Mouse (Mus musculus): Measurements from ENCODE around the gene Cdk19.

Gene Cdk19

DNA sequence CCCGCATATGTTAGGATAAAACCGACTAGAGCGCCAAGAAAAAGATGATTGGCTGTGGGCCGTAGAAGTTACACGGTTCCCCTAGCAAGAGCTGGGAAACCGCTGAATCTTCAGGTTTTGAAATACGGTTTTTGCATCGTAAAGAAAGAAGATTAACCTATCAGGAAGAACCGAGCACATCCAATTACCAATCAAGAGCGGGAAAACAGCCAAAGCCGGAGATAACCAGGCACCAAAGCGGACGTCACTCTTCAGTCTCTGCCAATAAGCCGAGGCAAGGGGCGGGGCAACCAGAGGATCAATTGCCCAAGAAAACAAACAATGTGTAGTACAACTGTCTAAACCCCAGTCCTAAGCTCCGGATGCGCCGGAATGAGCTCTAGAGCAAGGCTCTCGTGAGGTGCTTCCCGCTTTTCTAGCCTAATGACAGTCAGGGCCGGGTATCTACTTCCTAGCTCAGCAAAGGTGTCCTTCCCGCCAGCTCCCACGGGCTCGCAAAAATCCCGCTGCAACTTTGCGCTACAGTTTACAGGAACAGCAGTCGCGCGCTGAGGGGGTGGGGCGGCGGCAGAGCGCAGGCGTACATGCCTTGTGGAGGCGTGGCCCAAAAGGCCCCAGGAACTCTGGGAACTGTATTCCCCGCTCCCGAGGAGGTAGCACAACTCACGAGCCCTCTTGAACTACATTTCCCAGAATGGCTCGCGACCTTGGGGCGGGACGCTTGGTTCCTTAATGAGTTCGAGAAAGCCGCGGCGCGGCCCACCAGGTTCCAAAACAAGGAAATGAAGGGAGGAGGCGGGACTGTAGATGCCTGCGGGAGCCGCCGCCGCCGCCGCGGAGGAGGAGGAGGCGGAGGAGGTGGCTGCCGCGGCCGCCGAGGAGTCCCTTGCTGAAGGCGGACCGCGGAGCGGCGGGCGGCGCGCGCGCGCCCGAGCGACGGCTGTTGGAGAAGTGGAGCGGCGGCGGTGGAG is 9.5 kb downstream of the Cdk19 start:
- intact Hi-C loops (cut with DNase I) = loop anchor here (5.0 to 10.0 kb wide), 2 partner anchors 47 to 84 kb away; partner anchors contain the start of gene Amd1

DNA sequence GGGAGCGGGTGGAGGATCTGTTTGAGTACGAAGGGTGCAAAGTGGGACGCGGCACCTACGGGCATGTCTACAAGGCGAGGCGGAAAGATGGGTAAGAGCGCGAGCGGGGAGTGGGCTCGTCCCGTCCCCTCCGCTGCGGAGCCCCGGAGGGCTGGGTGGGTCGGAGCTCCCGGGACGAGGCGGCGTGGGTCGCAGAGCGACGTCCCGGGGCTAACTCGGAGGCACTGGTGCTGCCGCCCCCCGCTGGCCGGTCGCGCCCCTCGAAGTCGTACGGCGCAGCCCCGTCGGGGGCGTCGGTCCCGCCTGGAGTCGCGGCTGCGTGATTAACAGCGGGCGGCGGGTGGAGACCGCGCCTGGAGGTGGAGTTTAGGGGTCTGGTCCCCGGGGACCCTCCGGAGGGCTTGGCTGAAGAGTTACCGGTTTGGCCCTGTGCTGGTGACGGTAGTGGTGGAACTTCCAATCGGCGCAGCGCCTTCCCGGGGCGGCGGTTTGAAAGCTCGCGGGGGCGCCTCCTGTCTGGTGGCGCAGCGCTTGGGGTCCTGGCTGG is 10.3 kb downstream of the Cdk19 start:
- intact Hi-C loops (cut with DNase I) = loop anchor here (5.0 to 10.0 kb wide), 2 partner anchors 47 to 85 kb away; partner anchors contain the start of gene Amd1

DNA sequence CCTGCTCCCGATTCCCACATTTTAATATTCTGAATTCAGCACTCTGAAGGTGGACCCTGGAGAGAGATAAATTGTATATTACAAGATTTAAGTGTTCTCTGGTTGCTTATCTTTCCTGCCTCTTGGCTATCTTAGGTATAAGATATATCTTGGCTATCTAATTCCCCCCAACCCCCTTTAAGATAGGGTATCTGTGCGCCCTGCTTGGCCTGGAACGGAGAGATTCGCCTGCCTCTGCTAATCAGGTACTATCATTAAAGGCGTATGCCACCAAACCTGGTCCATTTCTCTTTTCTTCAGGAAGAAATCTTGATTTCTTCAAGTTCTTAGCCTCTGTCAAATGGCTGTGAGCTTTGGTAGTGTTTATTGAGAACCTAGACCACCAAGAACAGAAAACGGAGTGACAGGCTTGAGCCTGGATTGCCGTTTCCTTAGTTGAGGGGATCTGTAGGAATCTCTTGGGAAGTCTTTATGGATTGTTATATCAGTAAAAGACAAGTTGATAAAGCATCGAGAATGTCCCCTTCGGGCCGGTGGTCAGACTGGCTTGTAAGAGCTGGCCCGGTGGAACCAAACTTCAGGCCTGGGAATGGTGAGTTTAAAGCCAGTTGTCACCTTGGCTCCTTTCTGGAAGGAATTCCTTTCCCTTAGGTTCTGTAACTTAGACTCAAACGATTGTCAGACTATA is 11.0 kb downstream of the Cdk19 start:
- intact Hi-C loops (cut with DNase I) = no loop called here

DNA sequence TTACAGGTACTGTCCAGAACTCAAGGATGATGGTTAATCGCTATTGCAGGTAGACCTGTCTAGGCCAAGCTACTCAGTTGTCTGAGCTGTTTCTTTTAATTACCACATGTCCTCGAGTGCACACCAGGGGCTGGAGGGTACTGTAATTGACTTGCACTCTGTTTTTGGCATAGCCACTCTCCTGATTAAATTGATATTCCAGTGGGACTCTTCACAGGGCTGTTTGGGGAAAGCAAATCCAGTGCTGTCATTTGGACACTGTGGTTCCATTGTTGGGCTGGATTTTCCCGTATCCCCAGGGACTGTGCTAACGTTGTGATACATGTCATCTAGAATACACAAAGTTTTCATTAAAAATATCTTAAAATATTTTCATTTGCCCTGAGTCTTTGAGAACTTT is 11.8 kb downstream of the Cdk19 start:
- intact Hi-C loops (cut with DNase I) = no loop called here

DNA sequence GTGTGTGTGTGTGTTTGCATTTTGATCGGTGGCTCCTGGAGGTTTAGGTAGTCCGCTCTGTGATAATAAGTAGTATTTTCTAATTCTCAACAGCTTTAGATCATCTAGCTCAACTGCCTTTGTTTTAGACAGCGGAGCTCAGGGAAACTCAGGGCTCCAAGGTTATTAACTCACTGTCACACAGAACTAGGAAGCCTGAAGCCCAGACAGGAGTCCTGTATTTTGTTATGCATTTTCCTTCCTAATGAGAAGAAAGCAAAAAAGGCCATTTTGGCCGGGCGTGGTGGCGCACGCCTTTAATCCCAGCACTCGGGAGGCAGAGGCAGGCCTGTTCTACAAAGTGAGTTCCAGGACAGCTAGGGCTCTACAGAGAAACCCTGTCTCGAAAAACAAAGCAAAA is 14.7 kb downstream of the Cdk19 start:
- intact Hi-C loops (cut with DNase I) = no loop called here

DNA sequence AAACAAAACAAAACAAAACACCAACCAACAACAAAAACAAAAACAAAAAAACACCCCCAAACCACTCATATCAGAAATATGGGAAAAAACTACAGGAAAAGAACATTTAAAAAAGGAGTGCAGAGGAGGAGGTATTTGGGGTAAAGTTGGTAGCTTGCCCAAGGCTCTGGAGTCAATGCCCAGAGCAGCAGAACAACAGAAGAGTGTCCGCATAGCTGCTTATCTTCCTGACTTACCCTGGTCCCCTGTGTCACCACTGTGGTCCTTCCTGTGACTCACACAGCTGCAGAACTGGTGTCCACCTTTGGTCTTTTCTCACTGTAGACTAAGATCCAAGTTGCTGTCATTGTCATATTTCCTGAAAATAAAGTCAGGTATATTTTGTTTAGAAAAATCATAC is 15.2 kb downstream of the Cdk19 start:
- intact Hi-C loops (cut with DNase I) = no loop called here

DNA sequence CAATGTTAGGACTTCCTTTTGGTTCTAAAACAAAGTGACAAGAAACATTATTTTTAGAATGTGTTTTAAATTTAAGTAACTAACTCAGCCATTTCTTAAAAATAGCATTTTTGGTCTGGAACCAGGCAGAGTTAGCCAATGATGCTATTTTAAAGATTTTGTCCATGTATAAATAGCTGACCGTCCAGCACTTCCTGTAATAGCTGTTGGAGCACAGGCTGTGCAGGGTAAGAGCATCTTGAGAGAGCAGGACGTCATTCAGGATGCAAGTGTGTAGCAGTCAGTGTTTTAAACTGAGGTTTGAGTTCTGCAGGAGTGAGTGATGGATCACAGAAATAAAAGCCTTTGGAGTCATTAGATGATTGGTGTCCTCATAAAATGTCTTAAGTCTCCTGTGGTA is 18.8 kb downstream of the Cdk19 start:
- intact Hi-C loops (cut with DNase I) = no loop called here

DNA sequence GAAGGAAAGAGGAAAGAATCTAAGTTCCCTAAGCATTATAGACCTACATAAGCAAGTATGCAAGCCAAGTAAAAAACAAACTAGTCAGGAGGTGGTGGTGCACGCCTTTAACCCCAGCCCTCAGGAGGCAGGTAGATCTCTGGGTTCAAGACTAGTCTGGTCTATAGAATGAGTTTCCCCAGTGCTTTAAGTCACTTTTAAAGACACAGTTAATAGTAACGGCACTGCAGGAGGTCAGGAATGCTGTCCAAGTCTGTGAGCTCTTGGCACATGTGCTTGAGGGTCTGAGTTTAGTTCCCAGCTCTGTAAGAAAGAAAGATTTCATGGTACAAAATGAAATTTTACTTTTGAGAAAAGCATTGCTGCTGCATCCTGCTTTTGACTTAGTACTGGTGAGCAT is 19.8 kb downstream of the Cdk19 start:
- intact Hi-C loops (cut with DNase I) = no loop called here

DNA sequence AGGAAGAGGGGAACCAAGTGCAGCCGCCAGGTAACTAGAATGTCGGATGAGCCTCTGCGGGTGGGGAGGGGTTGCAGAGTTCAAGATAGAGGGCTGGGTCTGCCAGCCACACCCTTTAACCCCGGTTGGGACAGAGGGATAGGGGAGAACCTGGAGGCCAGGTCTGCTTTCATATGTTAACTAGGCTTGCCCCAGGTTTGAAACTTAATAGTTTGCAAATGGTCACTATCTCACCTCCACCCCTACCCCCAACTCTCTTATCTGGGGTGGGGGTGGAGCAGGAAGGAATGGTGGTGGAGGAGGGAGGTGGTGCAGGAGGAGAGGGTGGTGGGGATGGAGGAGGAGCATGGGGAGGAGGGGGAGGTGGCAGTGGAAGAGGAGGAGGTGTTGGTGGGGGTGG is 23.6 kb downstream of the Cdk19 start:
- intact Hi-C loops (cut with DNase I) = no loop called here

DNA sequence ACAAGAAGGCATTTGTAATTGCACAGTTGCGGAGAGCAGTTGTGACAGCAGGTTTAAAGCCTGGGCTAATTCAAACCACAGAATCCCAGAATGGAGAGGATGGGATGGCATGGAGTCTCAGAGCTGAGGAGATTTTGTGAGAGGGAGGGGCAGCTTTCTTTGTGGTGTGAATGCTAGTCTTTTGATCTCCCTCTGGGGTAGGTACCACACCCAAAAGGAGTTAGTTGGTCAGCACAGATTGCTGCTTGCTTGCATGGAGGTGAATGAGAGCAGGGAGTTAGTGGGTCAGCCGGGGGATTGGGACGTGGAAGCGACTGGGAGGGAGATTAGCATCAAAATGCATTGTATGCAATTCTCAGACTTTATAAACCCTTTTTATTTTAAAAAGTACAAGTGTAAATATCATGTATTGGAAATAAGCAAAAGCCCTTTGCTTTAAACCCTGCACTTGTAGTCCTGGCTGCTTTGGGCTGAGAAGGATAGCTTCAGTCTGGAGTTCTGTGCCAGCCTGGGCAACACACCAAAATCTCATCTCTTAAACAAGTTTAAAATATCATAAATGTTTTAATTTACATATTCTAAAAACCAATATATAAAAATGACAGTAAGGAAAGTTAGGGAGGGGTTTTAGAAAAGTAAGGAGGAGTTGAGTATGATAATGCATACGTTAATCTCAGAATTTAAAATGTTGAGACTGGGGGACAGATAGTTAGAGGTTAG is 25.4 kb downstream of the Cdk19 start:
- intact Hi-C loops (cut with DNase I) = no loop called here

DNA sequence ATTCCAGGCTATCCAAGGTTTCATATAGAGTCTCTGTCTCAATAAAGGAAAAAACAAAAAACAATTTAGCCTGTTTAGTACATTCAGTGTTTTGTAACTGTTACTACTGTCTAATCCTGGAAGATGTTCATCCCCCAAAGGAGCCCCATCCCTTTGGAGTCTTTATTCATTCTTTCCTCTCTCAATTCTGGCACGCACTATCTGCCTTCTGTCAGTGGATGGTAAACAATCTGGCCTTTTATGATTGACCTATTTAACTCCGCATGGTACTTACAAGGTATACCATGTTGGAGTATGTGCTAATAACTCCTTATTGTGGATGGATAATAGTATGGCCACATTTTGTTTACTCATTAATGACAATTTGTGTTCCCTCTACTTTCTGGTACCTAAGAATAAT is 26.6 kb downstream of the Cdk19 start:
- intact Hi-C loops (cut with DNase I) = no loop called here

DNA sequence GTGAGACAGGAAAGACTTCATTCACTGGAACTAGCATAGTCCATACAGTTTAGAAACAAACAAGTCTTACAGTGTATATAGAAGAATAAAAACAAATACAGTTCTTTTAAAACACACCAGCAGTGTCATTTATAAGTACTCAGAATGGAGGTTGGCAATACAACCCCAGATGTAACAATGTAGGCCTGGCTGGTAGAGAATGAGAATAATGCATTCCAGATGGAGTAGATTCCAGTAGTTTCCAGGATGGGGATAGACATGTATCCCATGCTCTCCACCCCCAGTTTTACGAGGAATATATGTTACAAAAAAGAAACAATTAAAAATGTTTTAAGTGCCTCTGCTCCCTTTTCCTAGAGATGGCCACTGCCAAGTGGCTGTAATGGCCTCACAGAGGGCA is 29.2 kb downstream of the Cdk19 start:
- intact Hi-C loops (cut with DNase I) = no loop called here

DNA sequence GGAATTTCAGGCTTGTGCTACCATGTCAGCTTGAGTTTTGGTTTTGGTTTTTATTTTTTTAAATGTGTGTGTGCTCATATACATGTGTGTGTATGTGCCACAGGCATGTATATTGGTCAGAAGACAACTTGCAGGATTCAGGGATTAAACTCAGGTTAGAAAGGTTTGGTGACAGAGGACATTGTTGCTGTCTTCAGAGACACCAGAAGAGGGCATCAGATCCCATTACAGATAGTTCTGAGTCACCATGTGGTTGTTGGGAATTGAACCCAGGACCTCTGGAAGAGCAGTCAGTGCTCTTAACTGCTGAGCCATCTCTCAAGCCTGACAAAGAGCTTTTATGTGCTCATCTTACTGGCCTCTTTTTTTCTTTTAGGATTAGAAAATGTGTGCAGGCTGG is 30.8 kb downstream of the Cdk19 start:
- intact Hi-C loops (cut with DNase I) = loop anchor here (5.0 kb wide), 1 partner anchor 157 kb away; no protein-coding TSS in a partner anchor

DNA sequence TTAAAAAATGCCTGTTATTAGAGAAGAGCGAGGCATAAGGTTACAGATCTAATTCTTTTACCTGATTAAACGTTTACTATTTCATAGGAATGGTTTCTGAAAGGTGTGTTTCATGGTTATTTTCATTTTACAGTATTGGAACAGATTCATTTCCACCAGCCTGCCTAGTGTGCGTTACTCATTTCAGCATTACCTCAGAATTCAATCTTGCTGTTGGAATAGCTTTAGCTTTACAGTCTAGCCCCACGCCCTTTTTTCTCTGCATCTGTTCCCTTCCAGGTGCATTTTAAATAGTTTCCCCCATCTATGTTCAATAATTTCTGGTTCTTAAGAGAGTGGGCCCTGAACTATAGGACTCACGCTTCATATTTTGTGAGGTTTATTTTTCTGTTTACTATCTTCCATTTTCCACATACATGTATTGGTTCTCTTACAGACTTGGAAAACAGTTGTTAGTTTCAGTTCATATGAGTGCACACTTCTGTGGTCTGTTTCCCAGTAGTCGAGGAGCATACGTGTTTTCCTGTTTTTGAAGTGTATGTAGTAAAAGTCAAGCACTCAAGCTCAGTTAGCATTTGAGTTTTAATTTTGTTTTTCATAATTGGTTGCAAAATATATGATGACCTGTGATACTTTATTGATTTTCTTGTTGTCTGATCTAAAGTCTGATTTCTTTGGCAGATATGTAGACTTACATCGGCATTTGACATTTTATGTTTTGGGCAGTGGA is 32.0 kb downstream of the Cdk19 start:
- intact Hi-C loops (cut with DNase I) = loop anchor here (5.0 kb wide), 1 partner anchor 156 kb away; no protein-coding TSS in a partner anchor

DNA sequence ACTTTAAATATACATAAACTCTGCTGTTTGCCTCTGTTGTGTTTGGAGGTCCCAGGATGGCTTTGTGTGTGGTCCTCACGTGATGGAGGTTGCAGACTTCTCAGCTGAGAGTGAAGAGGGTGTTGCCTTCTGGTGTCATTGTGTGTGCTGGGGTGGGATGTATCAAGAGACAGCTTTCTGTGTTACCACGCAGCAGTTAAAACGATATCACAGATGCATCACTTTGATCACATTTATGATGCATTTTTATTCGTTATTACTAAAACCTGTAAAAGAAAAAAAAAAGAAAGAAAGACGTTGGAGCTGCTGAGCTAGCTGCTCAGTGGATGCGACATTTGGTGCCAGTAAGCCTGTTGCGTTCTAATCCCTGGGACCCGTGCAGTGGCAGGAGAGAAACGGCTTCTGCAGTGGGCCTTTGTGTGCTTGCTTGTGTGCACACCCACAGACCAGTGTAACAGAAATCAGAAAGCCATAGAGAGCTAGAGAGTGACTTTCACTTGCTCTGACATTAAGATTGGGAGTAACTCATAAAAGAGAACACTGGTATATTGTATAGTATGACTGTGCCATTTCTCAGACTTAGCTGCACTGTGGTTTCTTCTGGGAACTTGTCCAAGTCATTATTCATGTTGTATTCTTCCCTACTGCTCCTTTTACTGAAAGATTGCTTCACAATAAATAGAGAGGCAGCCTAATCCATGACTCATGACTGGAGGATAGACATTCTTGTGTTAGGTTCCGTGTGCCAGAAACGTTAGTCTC is 32.7 kb downstream of the Cdk19 start:
- intact Hi-C loops (cut with DNase I) = loop anchor here (5.0 kb wide), 1 partner anchor 155 kb away; no protein-coding TSS in a partner anchor

DNA sequence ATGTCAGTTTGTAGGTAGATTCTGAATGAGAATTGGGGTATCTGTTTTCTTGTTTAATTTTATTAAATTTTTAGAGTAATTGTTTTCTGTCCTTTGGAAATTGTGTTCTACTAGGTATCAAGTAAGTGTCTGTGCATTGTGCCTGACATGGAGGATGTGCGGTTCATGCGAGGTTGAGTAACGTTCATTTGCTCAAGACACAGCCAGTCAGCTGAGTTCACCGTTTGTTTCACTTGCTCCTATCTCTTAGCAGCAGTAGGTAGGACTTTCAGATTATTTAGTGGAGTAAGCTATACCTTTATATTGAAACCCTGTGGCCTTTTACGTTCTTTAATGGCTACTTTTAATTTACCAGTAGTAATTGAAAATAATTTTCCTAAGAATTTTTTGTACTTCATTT is 34.4 kb downstream of the Cdk19 start:
- intact Hi-C loops (cut with DNase I) = loop anchor here (5.0 kb wide), 1 partner anchor 154 kb away; no protein-coding TSS in a partner anchor

DNA sequence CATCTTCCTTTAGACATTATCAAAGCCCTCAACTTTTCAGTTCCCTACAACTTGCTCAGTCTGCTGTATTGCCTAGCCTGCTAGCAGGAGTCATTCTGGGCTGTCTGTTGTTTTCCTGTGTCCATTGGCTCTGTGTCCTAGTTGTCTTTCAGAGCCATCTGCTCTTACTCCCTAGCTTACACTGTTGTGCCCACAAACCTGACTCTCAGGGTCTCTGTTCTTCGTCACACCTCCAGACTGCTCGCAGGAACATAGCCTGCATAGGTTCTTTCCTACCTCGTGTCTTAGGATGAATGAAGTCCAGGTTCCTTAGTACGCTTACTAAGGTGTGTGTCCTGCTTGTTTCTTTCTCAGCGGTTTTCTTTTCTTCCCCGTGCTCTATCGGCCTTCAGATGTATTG is 35.5 kb downstream of the Cdk19 start:
- intact Hi-C loops (cut with DNase I) = loop anchor here (5.0 kb wide), 1 partner anchor 152 kb away; no protein-coding TSS in a partner anchor

DNA sequence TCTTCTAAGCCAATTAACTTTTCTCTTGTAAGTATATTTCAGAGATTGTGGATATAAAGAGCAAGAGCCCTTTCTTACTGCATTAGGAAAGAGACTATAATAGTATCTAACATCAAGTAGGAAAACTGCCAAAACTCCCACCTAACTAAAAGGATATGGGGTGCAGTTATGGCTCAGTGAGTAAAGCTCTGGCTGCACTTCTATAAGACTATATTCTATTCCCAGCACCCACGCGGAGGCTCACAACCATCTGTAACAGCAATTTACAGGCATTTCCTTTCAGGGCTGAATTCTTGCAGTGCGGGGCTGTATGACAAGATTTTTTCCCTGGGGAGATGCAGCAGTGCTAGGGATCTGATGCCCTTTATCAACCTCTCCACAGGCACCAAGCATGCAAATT is 36.9 kb downstream of the Cdk19 start:
- intact Hi-C loops (cut with DNase I) = no loop called here

DNA sequence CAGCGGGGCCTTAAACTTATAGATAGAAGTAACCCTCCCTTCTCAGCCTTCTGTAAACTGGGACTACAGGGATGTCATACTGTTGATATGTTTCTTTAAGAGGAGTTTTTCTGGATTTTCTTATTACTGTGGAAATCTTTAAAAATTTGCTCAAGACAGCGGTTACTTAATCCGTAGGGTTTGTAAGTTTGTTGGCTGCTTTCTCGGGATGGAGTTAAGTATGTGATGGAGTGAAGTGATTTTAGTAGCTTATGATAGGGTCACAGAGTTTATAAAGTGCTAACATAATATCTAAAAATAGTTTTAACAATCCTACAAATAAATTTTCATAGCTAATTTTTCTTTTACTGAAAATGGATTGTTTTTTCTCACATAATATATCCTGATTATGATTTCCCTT is 38.9 kb downstream of the Cdk19 start:
- intact Hi-C loops (cut with DNase I) = no loop called here

DNA sequence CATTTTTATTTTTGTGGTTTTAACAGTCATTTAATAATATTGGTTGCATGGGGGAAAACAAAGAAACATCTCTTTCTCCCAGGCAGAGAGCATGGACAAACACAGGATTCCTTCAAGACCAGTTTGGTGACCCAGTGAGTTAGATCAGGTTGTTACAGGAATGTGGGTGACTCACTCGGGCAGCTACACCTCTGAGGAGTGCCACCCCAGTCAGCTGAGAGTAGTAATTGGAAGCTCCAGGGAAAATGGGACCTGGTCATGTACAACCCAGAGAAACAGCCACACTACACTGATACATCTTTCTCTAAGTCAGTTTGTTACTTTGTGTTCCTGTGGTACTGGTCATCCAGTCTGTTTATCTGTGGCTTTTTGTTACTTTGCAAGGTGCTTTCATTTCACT is 40.3 kb downstream of the Cdk19 start:
- intact Hi-C loops (cut with DNase I) = no loop called here
